Mouse (Mus musculus) liver, embryonic 14.5 days (tissue): ENCODE data around the gene Tcte2.

Source experiments
- CTCF ChIP-seq: IDR thresholded peaks from 2 replicates; pipeline ENCODE4 v1.5.1; 2016; ENCODE audit warnings: antibody characterized with exemption, low read depth, control low read depth
- EP300 ChIP-seq: IDR thresholded peaks from 2 replicates; pipeline ENCODE4 v1.6.1; 2016; ENCODE audit warnings: antibody characterized with exemption, low read depth

DNA sequence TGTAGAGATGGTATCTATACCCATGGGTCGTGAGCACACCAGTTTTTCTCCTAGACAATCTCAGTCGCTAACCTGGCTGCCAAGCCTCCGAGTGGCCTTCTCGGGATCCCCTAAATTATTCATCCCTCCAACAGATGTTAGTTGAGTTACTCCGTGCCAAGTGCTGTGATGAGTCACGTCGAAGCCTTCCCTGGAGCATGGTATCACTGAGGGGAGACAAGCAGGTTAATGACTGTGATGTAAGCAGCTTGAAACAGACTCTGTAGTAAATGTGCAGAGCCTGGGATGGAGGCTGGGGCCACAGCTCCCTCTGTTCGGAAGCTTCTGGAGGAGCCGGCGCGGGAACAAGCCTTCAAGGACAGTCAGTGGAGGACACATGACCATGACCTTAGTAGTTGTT is 44.2 kb downstream of the Tcte2 start:
- TF ChIP-seq CTCF: no peak
- no peak for TF ChIP-seq EP300
